Mouse (Mus musculus) limb, embryonic 15.5 days (tissue): ENCODE data around the gene Cdk5r1. TPM values are rescaled to one million over a fixed set of nuclear protein-coding genes. Genes with fewer than 3 reads are reported as not detected.
"Not testable (repeated sequence)": the region's sequence is repeated elsewhere in the genome, so short reads cannot be mapped to it uniquely, and the experiment has no call there.

ENCODE experiments used
- ATAC-seq: fragments of 200-750 bp; cut with Nextera tagmentation; 2 replicates; pipeline ENCODE4 v1.8.0; 2017; ENCODE audit warnings: low read depth, moderate TSS enrichment; ENCODE audit not compliant: insufficient number of reproducible peaks, low FRiP score, low TSS enrichment
- H3K27ac ChIP-seq: fragments of 300-500 bp; sonication (generic); 2 replicates; pipeline ENCODE4 v1.5.1; 2015; ENCODE audit warnings: moderate library complexity, mild to moderate bottlenecking, inconsistent platforms
- H3K27me3 ChIP-seq: fragments of 300-500 bp; sonication (generic); 2 replicates; pipeline ENCODE4 v1.6.1; 2015; ENCODE audit warnings: inconsistent platforms
- H3K36me3 ChIP-seq: fragments of 300-500 bp; sonication (generic); 2 replicates; pipeline ENCODE4 v1.6.1; 2015; ENCODE audit warnings: inconsistent platforms
- H3K4me1 ChIP-seq: fragments of 300-500 bp; sonication (generic); 2 replicates; pipeline ENCODE4 v1.6.1; 2015; ENCODE audit warnings: inconsistent platforms
- H3K4me2 ChIP-seq: fragments of 300-500 bp; sonication (generic); 2 replicates; pipeline ENCODE4 v1.6.1; 2015; ENCODE audit warnings: mild to moderate bottlenecking, inconsistent platforms
- H3K4me3 ChIP-seq: fragments of 300-500 bp; sonication (generic); 2 replicates; pipeline ENCODE4 v1.5.1; 2015; ENCODE audit warnings: mild to moderate bottlenecking, inconsistent platforms
- H3K9ac ChIP-seq: fragments of 300-500 bp; sonication (generic); 2 replicates; pipeline ENCODE4 v1.6.1; 2015; ENCODE audit warnings: inconsistent platforms
- H3K9me3 ChIP-seq: fragments of 300-500 bp; sonication (generic); 2 replicates; pipeline ENCODE4 v1.6.1; 2016; ENCODE audit warnings: inconsistent platforms
- WGBS: fragments of 180-500 bp; shearing (Covaris S2); methylation state at CpG from one replicate; pipeline ENCODE4 v1.1.7; 2015; 5-methylcytosine and 5-hydroxymethylcytosine counted together
- polyA plus RNA-seq: library from polyadenylated mRNA; unstranded; fragments of >200 nt; fragmentation: Nextera tagmentation; extraction: Ambion mirVana; gene quantifications from 2 replicates; pipeline ENCODE4 v1.2.1, GENCODE M21; 2015

The Cdk5r1 gene
- polyA plus RNA-seq = 2.3 and 3.2 TPM in 2 replicates

DNA sequence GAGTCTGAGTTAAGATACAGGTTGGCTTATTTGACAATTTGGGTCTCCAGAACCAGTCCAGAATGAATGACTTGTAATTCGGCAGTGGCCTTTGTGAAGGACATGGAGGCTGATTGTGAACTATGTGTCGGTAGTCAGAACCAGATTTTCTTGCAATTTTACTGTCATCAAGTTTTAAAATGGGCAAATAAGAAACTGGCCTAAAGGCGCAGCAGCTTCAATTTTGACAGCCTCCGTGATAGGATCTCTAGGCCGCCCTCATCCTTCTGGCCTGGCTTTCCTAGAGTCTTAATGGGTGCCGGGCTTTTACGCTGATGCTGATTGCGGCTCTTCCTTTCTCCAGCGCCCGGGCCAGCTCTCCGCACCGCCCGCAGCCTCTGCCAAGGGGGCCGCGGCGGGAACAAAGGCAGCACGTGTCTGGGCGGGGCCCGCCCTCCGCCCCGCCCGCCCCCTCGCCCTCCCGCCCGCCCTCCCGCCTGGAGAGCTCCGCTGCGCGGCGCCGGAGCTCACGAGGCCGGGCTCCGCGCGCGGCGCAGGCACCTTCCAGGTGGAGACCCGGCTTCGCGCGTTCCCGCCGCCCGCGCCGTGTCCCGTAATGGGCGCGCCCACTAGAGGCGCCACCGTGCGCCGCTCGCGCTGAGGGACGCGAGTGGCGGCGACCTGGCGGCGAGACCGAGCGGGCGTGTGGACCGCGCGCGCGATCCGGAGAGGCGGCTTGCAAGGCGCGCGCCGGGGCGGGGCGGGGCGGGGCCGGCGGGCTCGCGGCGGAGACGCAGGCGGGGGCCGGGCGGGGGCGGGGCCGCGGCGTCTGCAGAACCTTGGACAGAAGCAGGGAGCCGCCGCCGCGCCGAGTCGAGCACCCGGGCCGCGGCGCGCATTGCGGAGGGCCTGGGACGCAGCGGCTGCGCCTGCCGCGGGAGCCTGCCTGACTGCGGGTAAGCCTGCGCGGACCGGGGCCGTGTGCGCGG, at the start of gene Cdk5r1:
TSS of gene Cdk5r1 (plus strand) at position 802 of the 968 bp plus-strand sequence.
- Histone ChIP-seq H3K27ac (peak within 1 kb of the TSS; percentile 79), H3K4me3 (peak within 1 kb of the TSS; percentile 79), H3K4me2 (peak within 1 kb of the TSS; percentile 98), H3K36me3 (peaks cover 25% of the 10 kb centered on the region), H3K9me3 (no peaks in the 10 kb centered on the region), H3K9ac (peak within 1 kb of the TSS; percentile 51), H3K4me1 (peaks cover 41% of the 10 kb centered on the region), H3K27me3 (no peaks in the 10 kb centered on the region)
- WGBS = 1% methylated on average over 93 of the region's 116 CpGs
- ATAC-seq = peak; percentile 88

DNA sequence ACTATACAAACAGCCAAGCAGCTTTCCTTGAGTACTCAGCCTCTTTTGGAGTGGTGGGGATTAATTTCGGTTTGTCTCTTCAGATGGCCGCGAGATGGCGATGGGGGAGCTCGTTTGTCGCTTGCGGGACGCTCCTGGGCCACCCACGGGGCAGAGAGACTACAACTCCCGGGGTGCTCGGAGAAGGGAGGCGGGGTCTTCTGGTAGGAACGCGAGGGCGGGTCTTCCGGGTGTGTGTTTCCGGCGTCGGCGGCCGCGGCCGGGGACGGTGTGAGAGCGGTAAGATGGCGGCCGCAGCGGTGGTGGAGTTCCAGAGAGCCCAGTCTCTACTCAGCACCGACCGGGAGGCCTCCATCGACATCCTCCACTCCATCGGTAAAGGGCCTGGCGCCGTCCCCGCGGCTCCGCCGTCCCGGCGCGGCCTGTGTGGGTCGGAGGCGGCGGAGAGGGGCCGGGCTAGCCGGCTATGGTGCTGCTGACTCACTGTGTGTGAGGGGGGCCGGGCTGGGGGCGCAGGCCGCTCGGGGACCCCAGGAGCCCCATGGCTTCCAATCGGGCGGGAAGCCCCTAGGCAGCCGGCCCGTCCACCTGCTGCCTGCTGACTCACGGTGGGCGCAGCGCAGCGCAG, 48.3 kb upstream of the Cdk5r1 start, which contains the start of gene Psmd11:
TSS of gene Psmd11 (plus strand) at position 235 of the 628 bp plus-strand sequence.
- peak; percentile 98 for ATAC-seq

DNA sequence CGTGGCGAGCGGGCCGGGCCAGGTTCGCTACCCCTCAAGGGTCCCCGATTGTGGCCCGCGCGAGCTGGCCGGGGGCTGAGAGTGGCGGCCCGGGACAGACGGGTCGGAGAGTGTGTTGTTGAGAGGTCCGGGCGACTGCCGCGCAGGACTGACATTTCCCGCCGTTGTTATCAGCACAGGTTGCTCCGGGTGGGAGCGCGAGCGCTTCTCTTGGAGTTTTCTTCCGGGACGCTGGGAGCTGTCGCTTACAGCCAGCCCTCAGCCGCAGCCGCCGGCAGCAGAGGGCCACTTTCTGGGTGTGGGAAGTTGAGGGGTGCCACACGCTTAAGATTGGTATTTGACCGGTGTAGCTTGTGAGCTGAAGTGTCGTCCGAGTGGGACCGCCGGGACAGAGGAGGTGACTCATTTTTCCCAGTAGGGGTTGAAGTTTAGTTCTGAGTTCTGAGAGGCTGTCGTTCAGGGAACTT, 47.8 kb upstream of the Cdk5r1 start:
- no peak for ATAC-seq
- WGBS = under 1% methylated on average over 37 of the region's 37 CpGs
- Histone ChIP-seq H3K27me3 (no peaks in the 10 kb centered on the region), H3K9me3 (no peaks in the 10 kb centered on the region), H3K4me1 (peaks cover 4% of the 10 kb centered on the region), H3K27ac (peak overlapping the region; percentile 91), H3K4me2 (peak overlapping the region; percentile 69), H3K36me3 (peaks cover 19% of the 10 kb centered on the region), H3K4me3 (peak overlapping the region; percentile 97), H3K9ac (peak overlapping the region; percentile 96)

More for the DNA sequence above, 48.3 kb upstream of the Cdk5r1 start, which contains the start of gene Psmd11:
- Histone ChIP-seq H3K27me3 (no peaks in the 10 kb centered on the region), H3K4me2 (peak within 1 kb of the TSS; percentile 69), H3K9ac (peak within 1 kb of the TSS; percentile 96), H3K9me3 (no peaks in the 10 kb centered on the region), H3K4me3 (peak within 1 kb of the TSS; percentile 97), H3K27ac (peak within 1 kb of the TSS; percentile 91), H3K4me1 (peaks cover 4% of the 10 kb centered on the region), H3K36me3 (peaks cover 16% of the 10 kb centered on the region)
- under 1% methylated on average over 58 of the region's 58 CpGs for WGBS

DNA sequence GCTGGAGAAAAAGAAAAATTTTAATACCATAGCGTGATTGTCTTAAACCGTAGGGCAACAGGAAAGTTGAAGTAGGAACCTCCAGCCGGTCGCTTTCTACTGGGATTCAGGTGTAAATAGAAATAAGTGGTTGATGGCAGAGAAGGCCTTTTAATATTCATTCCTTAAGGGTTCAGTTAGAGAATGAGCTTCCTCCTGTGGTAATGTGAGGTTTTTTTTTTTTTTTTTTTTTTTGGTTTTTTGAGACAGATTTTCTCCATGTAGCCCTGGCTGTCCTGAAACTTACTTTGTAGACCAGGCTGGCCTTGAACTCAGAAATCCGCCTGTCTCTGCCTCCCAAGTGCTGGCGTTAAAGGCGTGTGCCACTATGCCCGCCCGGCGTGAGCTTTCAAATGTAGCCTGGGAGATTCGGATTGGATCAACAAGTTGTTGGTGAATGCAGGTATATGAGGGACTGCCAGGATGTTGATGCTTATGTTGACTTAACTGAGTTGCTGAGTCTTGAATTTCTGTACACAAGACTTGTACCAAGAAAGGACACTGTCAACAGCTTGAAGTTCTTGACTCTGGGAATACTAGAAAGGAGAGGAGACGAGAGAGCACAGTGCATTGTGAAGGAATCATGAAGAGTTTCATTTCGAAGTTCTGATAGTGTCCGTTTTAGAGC, 47.2 kb upstream of the Cdk5r1 start:
- H3K4me2 ChIP-seq = peak overlapping the region; percentile 69
- peaks cover 4% of the 10 kb centered on the region for H3K4me1 ChIP-seq
- no peaks in the 10 kb centered on the region for H3K27me3 ChIP-seq
- WGBS = 63% methylated on average over 14 of the region's 14 CpGs
- no peaks in the 10 kb centered on the region for H3K9me3 ChIP-seq
- peak overlapping the region; percentile 96 for H3K9ac ChIP-seq
- H3K36me3 ChIP-seq = peaks cover 21% of the 10 kb centered on the region
- no peak for ATAC-seq
- peak overlapping the region; percentile 91 for H3K27ac ChIP-seq
- H3K4me3 ChIP-seq = peak overlapping the region; percentile 97

DNA sequence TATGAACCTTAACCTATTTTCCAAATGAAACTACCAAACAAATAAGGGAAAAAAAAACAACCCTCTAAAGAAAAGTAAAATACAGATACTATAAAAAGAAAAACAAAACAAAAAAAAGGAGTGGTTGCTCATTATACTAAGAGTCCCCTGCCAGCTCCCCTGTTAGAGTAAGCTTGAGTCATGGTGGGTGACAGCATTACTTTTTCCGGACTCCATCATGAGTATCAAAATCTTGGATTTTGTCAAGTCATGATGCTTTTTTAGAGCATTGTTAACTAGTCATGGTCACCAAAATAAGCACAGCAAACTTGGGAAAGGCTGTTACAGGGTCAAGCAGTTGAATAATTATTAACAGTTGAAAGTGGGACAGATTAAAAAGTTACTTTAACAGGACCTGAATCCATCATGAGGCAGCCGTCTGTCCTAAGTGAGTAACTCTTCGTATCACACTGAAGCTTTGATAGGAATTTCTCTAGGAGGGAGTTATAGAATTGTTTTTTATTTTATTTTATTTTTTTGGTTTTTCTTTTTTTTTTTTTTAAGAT, 46.4 kb upstream of the Cdk5r1 start:
- 93% methylated on average over 3 of the region's 3 CpGs for WGBS
- Histone ChIP-seq H3K4me3 (no peak overlapping the region), H3K27me3 (no peaks in the 10 kb centered on the region), H3K4me2 (no peak overlapping the region), H3K27ac (no peak overlapping the region), H3K4me1 (peaks cover 4% of the 10 kb centered on the region), H3K9me3 (no peaks in the 10 kb centered on the region), H3K36me3 (peaks cover 25% of the 10 kb centered on the region), H3K9ac (no peak overlapping the region)
- ATAC-seq = no peak

DNA sequence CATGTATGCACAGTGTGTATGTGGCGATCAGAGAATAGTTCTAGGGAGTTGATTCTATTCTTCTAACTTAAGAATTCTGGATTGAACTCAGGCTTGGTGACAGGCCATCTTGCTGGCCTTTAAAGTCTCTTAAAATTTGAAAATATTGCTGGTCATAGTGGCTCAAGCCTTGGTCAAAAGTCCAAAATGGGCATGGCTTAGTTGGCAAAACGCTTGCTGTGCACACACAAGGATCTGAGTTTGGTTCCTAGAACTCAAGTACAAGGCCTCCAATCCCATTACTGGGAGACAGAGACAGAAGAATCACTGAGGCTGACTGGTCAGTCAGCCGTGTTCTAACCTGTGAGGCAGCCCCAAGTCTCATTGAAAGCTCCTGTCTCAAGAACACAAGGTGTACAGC, 29.9 kb upstream of the Cdk5r1 start:
- H3K4me2 ChIP-seq = no peak overlapping the region
- no peak overlapping the region for H3K4me3 ChIP-seq
- no peaks in the 10 kb centered on the region for H3K4me1 ChIP-seq
- H3K27ac ChIP-seq = no peak overlapping the region
- ATAC-seq = no peak
- peaks cover 51% of the 10 kb centered on the region for H3K36me3 ChIP-seq
- WGBS = 93% methylated on average over 3 of the region's 3 CpGs
- H3K27me3 ChIP-seq = no peaks in the 10 kb centered on the region
- no peaks in the 10 kb centered on the region for H3K9me3 ChIP-seq
- H3K9ac ChIP-seq = no peak overlapping the region

DNA sequence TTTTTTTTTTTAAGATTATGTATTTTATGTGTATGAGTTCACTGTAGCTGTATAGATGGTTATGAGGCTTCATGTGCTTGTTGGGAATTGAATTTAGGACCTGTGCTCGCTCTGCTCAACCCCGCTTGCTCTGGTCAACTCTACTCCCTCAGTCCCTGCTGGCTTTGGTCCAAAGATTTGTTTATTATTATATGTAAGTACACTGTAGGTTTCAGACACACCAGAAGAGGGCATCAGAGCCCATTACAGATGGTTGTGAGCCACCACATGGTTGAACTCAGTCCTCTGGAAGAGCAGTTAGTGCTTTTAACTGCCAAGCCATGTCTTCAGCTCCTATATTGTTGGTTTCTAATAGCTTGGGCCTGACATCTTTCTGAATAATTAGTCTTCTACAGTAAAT, 27.0 kb upstream of the Cdk5r1 start:
- H3K4me1 ChIP-seq = no peaks in the 10 kb centered on the region
- H3K27me3 ChIP-seq = no peaks in the 10 kb centered on the region
- H3K9ac ChIP-seq = no peak overlapping the region
- H3K4me3 ChIP-seq = no peak overlapping the region
- H3K27ac ChIP-seq = no peak overlapping the region
- no peak for ATAC-seq
- peaks cover 57% of the 10 kb centered on the region for H3K36me3 ChIP-seq
- WGBS = 95% methylated on average over 2 of the region's 2 CpGs
- H3K4me2 ChIP-seq = no peak overlapping the region
- H3K9me3 ChIP-seq = no peaks in the 10 kb centered on the region

DNA sequence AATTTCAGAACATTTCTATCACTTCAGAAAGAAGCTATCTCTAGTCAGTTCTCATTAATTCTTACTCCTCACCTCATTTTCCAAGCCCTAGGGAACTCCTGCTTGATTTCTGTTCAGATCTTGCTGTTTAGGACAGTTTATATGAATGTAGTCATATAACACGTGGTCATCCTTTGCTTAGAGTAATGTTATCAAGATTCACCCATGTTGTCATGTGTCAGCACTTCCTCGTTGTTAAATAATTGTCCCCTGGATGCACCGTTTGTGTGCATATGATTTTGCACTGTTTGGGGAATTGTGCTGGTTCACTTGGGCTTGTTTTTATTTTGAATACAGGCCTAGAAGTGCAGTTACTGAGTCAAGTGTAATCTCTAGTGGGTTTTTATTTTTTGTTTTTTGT, 24.6 kb upstream of the Cdk5r1 start:
- WGBS = 91% methylated on average over 3 of the region's 3 CpGs

DNA sequence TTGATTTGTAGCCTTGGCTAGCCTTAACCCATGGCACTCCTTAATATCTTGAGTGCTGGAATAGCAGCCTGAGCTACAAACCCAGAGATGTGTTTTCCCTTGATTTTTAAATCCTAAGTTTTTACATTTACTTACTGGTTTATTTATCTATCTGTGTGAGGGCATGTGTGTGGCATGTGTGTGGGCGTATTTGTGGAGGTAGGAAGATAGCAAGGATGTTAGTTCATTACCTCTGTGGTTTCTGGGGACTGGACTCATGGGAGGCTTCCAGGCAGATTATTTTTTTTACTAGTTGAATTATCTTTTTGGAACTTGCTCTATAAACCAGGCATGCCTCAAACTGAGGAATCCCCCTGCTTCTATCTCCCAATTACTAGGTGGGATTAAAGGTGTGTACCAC, 23.6 kb upstream of the Cdk5r1 start:
- H3K9ac ChIP-seq = no peak overlapping the region
- no peaks in the 10 kb centered on the region for H3K4me1 ChIP-seq
- no peak overlapping the region for H3K4me2 ChIP-seq
- ATAC-seq = no peak
- H3K4me3 ChIP-seq = no peak overlapping the region
- H3K27me3 ChIP-seq = no peaks in the 10 kb centered on the region
- no peaks in the 10 kb centered on the region for H3K9me3 ChIP-seq
- H3K27ac ChIP-seq = no peak overlapping the region
- peaks cover 60% of the 10 kb centered on the region for H3K36me3 ChIP-seq
- whole genome bisulfite sequencing = 94% methylated on average over 1 of the region's 1 CpGs

More for the DNA sequence above, 24.6 kb upstream of the Cdk5r1 start:
- no peak overlapping the region for H3K9ac ChIP-seq
- no peak overlapping the region for H3K27ac ChIP-seq
- peaks cover 58% of the 10 kb centered on the region for H3K36me3 ChIP-seq
- no peak overlapping the region for H3K4me3 ChIP-seq
- no peak for ATAC-seq
- H3K27me3 ChIP-seq = no peaks in the 10 kb centered on the region
- H3K4me2 ChIP-seq = no peak overlapping the region
- H3K4me1 ChIP-seq = no peaks in the 10 kb centered on the region
- H3K9me3 ChIP-seq = no peaks in the 10 kb centered on the region

DNA sequence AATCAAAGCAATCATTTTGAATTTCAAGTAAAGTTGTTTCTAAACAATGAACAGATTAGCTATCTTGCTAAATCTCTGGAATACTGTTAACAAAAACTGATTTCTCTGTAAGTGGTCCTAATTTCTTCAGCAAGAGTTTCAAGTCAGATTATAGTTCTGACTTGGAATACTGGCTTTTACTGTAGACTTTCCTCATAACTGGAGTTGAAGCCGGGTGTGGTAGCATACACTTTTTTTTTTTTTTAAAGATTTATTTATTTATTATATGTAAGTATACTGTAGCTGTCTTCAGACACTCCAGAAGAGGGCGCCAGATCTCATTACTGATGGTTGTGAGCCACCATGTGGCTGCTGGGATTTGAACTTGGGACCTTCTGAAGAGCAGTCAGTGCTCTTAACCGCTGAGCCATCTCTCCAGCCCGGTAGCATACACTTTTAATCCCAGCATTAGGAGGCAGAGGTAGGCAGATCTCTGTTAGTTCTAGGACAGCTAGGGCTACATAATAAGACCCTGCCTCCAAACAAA, 13.2 kb upstream of the Cdk5r1 start:
- ATAC-seq, H3K27ac ChIP-seq: not testable (repeated sequence)

More for the DNA sequence above, 13.2 kb upstream of the Cdk5r1 start:
- H3K4me3 ChIP-seq, H3K9me3 ChIP-seq, H3K4me1 ChIP-seq, H3K9ac ChIP-seq, H3K27me3 ChIP-seq, H3K4me2 ChIP-seq: not testable (repeated sequence)
- peaks cover 85% of the 10 kb centered on the region for H3K36me3 ChIP-seq
- WGBS = 85% methylated on average over 4 of the region's 4 CpGs
